Mouse (Mus musculus): ENCODE measurements at regions not wholly inside any gene's neighbourhood (a gene's known extent, or its start where the extent isn't known, plus 50 kb on each side); places are given as distances from the start of the nearest gene placed in this dataset.

- peak; percentile 21 for ATAC-seq (ENCODE audit: extremely low read depth, insufficient number of reproducible peaks, low FRiP score, poor library complexity, severe bottlenecking)
These were observed 129.8 kb downstream of the Cd24a start for GRCm38 (mm10) chr10:43707821-43708373.

DNA sequence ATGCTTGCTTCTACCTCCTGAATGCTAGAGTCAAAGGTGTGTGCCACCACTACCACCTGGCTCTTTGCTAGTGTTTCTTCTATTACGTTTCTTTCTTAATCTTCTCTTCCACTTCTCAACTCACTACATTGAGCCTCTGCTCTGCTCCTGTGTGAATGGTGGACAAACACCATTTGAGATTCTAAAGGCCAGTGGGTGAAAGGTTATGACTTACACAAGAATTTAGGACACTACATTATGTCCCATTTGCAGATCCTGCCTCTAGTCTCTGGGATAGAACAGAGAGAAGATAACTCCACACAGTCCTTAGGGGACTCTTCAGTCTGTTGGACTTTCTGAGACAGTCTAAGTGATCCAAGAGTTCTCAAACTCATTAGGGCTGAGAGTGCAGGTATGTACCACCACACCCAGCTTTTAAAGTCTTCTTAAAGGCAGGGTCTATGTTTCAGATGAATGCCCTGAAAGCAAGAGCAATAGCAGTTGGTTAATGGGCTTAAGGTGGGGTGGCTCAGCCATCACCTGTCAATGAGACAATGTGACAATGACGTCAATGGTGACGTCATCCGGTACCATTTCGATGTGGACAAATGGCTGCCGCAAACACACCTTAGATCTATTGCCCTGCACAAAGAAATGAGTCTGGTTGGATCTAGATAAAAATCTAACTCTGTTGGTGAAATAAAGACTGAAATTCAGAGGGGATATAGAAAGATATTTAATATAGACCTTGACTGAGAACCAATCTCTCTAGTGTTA, 131.4 kb downstream of the Cd24a start:
- no peak for ATAC-seq (ENCODE audit: extremely low read depth, insufficient number of reproducible peaks, low FRiP score, poor library complexity, severe bottlenecking)

DNA sequence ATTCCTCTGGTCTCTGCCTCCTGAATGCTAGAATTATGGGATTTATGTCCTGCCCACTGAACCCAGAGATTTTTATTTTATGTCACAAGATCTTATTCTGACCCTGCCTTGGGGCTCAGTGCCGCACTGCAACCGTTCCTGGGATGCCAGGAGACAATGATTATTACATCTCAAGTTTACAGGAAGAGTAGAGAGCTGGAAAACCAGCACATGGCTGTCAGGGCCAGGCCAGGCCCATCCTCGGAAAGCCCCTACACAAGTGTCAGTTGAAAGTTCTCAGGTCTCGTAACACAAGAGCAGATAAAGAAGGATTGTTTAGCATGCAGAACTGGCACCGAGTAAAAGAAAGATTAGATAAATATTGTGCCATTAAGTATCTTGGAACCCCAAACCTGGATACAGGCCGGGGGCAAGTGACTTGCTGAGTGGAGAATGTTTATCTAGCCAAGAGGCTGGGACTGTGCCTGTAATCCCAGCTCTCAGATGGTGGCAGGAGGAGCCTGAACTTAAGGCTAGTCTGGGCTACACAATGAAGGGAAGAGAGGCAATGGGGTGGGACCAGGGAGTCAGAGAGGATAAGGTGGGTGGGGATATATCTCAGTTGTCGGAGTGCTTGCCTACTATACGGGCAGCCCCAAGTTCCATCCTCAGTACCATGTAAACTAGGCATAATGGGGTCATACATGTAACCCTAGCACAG, 132.3 kb downstream of the Cd24a start:
- no peak for ATAC-seq (ENCODE audit: extremely low read depth, insufficient number of reproducible peaks, low FRiP score, poor library complexity, severe bottlenecking)

DNA sequence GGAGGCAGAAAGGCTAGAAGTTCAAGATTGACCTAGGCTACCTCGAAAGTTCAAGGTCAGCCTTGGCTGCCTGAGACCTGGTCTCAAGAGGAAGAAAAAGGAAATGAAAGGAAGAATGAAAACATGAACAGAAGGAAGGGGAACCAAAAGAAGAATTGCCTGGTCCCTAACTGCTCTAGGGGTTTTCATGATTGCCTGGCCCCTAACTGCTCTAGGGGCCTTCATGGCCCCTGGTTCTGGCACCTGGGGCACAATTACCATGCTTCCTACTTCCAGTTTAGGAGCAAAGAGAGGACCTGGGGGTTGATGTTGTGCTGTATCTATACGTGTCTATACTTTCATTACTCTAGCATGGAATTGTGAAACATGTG, 132.8 kb downstream of the Cd24a start:
- ATAC-seq (ENCODE audit: extremely low read depth, insufficient number of reproducible peaks, low FRiP score, poor library complexity, severe bottlenecking) = no peak

- ATAC-seq (ENCODE audit: extremely low read depth, insufficient number of reproducible peaks, low FRiP score, poor library complexity, severe bottlenecking) = no peak
These were observed 134.6 kb downstream of the Cd24a start for GRCm38 (mm10) chr10:43712657-43713056.

DNA sequence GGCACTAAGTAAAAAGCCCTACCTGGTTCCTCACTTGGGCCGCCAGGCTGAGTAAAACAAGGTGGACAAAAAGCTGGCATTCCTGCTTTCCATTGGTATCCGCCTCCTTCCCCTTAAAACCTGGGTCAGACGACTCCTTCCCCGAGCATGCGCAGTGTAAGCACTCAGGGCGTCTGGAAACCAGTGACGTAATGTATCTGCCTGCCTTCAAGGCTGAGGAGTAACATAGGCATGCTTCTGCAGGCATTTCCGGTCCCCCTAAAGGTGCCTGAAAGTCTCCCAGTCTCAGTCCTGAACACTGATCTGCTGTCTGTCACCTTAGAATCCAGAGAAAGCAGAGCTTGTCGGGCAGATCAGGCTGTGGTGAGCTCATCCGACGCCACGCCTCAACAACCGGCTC, 140.7 kb downstream of the Cd24a start:
- no peak for ATAC-seq (ENCODE audit: extremely low read depth, insufficient number of reproducible peaks, low FRiP score, poor library complexity, severe bottlenecking)

GRCm38 (mm10) chr10:43721356-43721755, 143.3 kb downstream of the Cd24a start:
- ATAC-seq (ENCODE audit: extremely low read depth, insufficient number of reproducible peaks, low FRiP score, poor library complexity, severe bottlenecking) = no peak

DNA sequence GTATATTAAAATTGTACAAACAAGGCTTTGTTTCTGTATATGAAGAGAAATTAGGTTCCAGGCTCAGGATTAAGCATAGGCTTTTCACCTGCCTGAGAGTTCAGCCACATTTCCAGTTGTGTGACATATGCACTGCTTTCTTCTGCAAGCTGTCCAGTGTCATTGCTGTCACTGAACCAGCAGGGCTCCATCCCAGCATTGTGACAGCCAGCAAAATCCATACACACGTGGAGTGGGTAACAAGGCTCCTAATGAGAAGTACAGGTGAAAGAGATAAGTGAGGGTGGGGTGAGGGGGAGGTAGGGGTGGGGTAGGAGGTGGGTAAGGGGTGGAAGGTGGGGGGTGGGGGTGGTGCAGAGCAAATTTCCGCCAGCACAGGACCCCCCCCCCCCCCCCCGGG, 144.1 kb downstream of the Cd24a start:
- no peak for ATAC-seq (ENCODE audit: extremely low read depth, insufficient number of reproducible peaks, low FRiP score, poor library complexity, severe bottlenecking)

- ATAC-seq (ENCODE audit: extremely low read depth, insufficient number of reproducible peaks, low FRiP score, poor library complexity, severe bottlenecking) = no peak
These were observed 144.9 kb downstream of the Cd24a start for GRCm38 (mm10) chr10:43722711-43723614.

- no peak for ATAC-seq (ENCODE audit: extremely low read depth, insufficient number of reproducible peaks, low FRiP score, poor library complexity, severe bottlenecking)
These were observed 145.5 kb downstream of the Cd24a start for GRCm38 (mm10) chr10:43723615-43723937.

GRCm38 (mm10) chr10:43727746-43728145, 149.7 kb downstream of the Cd24a start:
- no peak for ATAC-seq (ENCODE audit: extremely low read depth, insufficient number of reproducible peaks, low FRiP score, poor library complexity, severe bottlenecking)

- ATAC-seq (ENCODE audit: extremely low read depth, insufficient number of reproducible peaks, low FRiP score, poor library complexity, severe bottlenecking) = peak; percentile 25; the same call in 1 of the 2 replicates
These were observed 151.1 kb downstream of the Cd24a start for GRCm38 (mm10) chr10:43729184-43729583.

DNA sequence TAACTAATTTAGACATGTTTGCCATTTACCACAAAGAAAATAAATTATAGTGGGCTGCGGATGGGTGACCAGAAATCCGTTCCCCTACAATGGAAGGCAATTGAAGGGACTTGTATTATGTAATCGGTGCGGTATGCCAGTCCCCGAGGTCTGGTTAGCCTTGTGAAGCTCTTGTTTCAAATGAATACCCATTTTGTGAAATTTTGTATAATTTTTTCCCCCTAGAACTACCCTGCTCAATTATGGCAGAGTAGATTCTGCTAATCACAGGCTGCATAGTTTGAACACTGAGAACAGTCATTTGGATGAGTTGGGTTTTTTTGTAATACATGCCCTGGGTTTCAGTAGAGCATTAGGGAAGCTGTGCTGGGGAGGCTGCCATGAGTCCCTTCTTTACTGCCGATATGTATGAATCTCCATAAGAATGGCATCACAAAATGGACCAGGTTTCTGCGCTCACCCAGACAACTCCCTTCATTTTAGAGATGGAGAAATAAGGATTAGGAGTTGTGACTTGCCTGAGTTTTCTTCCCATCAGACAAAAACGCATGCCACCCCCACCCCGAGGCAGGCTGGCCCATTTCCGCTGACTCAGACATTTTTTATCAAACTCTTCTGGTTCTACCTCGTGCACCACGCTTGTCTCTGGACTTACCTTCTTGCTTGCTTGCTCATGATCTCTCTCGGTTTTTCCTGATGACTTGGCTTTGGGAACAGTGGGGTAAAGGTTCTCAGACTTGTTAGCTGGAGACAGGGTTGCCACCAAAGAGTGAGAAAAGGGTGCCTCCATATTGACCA, 155.7 kb downstream of the Cd24a start:
- no peak for ATAC-seq (ENCODE audit: extremely low read depth, insufficient number of reproducible peaks, low FRiP score, poor library complexity, severe bottlenecking)

- ATAC-seq (ENCODE audit: extremely low read depth, insufficient number of reproducible peaks, low FRiP score, poor library complexity, severe bottlenecking) = no peak
These were observed 161.1 kb downstream of the Cd24a start for GRCm38 (mm10) chr10:43739181-43739580.

GRCm38 (mm10) chr10:43739718-43740117, 161.6 kb downstream of the Cd24a start:
- no peak for ATAC-seq (ENCODE audit: extremely low read depth, insufficient number of reproducible peaks, low FRiP score, poor library complexity, severe bottlenecking)

DNA sequence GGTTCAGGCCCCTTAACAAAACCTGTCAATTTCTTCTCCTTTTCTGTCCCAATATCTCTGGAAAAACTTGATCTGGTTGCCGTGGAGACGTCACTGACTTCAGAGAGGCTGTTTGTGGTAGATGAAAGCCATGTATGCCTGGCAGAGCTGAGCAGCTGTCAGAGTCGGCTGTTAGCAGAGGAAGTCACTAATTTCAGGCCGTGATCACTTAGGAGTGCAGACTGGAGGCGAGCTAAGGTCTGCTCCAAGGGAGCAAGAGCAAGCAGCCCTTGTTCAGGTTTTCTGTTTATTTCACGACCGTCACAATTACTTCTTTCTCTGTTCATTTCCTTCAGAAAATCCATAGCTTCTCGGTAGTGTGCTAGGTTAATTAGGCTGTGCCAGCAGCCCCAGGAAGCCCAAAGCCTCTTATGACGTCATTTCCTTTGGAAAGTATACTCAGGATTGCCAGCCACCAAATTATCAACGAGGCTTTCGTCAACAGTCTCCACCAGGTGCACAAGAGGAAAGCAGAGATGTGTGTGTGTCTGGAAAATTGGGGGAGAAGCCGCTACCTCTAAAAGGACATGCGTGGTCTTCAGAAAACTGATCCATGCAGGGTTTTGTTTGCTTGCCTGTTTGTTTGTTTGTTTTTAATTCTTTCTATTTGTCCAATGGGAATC, 161.2 kb downstream of the Qrsl1 start:
- ATAC-seq (ENCODE audit: extremely low read depth, insufficient number of reproducible peaks, low FRiP score, poor library complexity, severe bottlenecking) = peak; percentile 33; the same call in 1 of the 2 replicates

DNA sequence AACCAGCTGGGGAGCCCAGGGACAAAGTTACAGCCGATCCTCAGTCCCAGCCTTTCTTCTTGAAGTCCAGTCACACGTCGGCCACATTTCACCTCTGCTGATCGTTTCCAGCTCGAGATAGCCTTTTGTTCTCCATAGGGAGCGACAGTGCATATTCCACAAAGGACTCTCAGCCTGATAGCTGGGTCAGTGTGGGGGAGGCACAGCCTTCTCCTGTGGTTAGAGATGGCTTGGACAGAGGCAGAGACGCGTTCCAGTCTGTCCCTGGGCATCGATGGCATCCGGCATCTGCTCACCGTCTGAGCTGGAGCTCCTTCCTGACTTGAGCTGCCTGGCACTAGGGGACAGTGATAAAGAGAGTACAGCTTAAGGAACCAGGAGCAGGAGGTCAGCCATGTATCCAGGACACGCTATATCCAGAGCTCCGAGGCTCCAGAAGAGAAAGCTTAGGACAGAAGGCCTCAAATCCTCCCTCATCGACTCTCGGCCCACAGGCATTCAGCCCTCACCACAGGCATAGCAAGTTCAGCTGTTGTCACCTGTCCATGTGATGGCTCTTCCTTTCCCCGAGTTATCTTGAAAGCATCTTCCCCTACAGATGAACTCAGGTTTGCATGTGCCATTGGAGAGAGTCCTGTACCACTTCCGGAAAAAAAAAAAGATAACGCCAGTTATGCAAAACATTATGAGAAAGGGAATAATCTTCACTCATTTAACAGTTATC, 160.0 kb downstream of the Qrsl1 start:
- ATAC-seq (ENCODE audit: extremely low read depth, insufficient number of reproducible peaks, low FRiP score, poor library complexity, severe bottlenecking) = no peak

Measured in neutrophil, adult 5-6 weeks (primary cell).